Mouse (Mus musculus) E14TG2a.4 (cell line): Measurements from ENCODE around the gene Piwil1.

Experiments used
- H3K27me3 ChIP-seq: 2 replicates; pipeline ENCODE4 v1.6.1; 2014; ENCODE audit warnings: low read length, control low read depth; ENCODE audit not compliant: insufficient read depth
- H3K36me3 ChIP-seq: 2 replicates; pipeline ENCODE4 v1.6.1; 2014; ENCODE audit warnings: low read length, control low read depth; ENCODE audit not compliant: insufficient read depth
- H3K4me1 ChIP-seq: replicated peaks from 2 replicates; pipeline ENCODE4 v1.6.1; 2014; ENCODE audit warnings: low read depth, low read length, control low read depth
- H3K4me3 ChIP-seq: replicated peaks from 2 replicates; pipeline ENCODE4 v1.5.1; 2014; ENCODE audit warnings: mild to moderate bottlenecking, low read length
- H3K9me3 ChIP-seq: 2 replicates; pipeline ENCODE4 v1.6.1; 2014; ENCODE audit warnings: low read length, control low read depth
- CTCF ChIP-seq: conservative IDR thresholded peaks from 2 replicates; pipeline ENCODE4 v1.5.1; 2014; ENCODE audit warnings: low read length
- NANOG ChIP-seq: IDR thresholded peaks from 2 replicates; pipeline ENCODE4 v1.6.1; 2014; ENCODE audit warnings: borderline replicate concordance, low read length, mixed read lengths
- POU5F1 ChIP-seq: IDR thresholded peaks from 2 replicates; pipeline ENCODE4 v1.6.1; 2014; ENCODE audit warnings: low read length, borderline replicate concordance

The Piwil1 gene

DNA sequence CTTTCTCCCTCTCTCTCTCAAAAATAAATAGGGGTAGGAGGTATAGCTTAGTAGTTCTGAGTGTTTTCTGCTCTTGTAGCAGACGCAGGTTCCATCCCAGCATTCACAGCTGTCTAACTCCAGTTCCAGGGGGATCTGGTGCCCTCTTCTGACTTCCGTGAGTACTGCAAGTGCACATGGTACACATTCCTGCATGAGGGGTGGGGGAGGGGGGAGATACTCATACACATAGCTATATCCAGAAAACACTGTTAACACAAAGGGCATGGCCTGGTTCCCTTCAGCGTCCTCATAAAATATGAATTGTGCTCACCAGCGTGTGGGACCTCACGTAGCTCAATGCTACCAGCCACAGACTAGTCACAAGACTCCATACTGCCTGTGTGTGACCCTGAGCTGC is 27.0 kb downstream of the Piwil1 start:
- no peaks in the 10 kb centered on the region for H3K9me3 ChIP-seq
- H3K4me3 ChIP-seq: no peak overlapping the region
- TF ChIP-seq POU5F1: no peak
- TF ChIP-seq CTCF: peak; percentile 75
- H3K36me3 ChIP-seq: no peaks in the 10 kb centered on the region
- no peaks in the 10 kb centered on the region for H3K27me3 ChIP-seq
- peaks cover 25% of the 10 kb centered on the region for H3K4me1 ChIP-seq

DNA sequence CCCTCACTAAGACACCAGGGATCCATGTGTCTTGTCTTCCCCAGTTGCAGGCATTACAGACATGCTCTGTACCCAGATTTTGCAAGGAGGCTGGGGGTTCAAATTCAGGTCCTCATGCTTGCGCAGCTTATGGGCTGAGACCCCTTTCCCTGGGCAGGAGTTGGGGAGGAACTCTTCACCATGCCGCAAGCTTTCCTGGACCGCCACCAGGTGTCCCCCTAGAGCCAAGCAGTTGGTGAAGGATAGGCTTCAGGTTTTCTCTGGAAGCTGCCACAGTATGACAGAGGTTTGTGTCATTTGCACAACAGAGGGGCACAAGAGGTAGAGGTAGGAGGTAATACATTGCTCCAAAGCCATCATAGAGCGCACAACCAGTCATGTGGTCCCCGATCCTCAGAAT is 28.3 kb downstream of the Piwil1 start:
- Histone ChIP-seq H3K9me3 (no peaks in the 10 kb centered on the region), H3K36me3 (no peaks in the 10 kb centered on the region), H3K27me3 (peaks cover 4% of the 10 kb centered on the region), H3K4me1 (peaks cover 26% of the 10 kb centered on the region), H3K4me3 (no peak overlapping the region)
- TF ChIP-seq CTCF (peak; percentile 89), NANOG (no peak)

DNA sequence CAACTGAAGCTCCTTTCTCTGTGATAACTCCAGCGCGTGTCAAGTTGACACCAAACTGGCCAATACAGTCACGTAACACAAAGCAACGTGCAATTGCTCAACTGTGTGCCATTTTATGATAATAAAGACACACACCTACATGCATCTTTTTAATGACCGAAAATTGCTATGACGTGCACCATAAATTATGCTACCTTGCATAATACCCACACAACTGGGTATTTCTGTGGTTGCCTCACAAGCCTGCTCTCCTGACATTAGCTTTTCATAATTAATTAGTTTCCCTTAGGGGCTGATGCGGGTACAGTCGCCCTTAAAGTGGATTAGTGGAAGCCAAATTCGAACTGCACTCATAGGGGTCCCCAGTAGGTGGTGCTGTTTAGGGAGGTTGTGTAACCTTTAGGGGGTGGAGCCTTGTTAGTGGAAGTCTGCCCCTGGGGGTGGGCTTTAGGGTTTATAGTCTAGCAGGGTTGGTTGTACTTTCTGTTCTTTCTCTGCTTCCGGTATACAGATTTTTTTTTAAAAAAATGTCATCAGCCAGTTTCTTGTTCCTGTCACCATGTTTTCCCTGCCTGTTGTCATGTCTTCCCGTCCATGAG is 30.2 kb downstream of the Piwil1 start:
- Histone ChIP-seq H3K4me3 (no peak overlapping the region), H3K9me3 (no peaks in the 10 kb centered on the region), H3K27me3 (peaks cover 21% of the 10 kb centered on the region), H3K36me3 (no peaks in the 10 kb centered on the region), H3K4me1 (peaks cover 32% of the 10 kb centered on the region)
- TF ChIP-seq CTCF (peak; percentile 90), NANOG (no peak)

DNA sequence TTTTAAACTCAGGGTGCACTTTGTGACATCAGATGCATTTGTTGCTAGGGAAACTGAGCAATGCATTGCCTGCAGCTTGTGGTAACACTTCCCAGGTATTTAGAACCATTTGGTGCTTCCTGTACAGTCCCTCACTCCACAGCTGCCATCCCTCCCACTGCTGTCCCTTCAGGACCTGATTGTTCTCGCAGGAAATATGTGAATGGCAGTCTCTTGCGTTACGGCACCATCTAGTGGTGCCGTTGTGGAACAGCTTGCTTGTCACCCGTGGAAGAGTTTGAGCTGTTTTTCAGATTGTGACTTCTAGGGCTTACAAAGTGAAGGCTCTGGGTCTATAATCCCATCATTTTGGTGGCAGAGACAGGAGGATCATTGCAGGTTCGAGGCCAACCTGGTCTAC is 31.6 kb downstream of the Piwil1 start:
- Histone ChIP-seq H3K36me3 (no peaks in the 10 kb centered on the region), H3K9me3 (no peaks in the 10 kb centered on the region), H3K4me1 (peaks cover 33% of the 10 kb centered on the region), H3K4me3 (no peak overlapping the region), H3K27me3 (peaks cover 23% of the 10 kb centered on the region)
- TF ChIP-seq POU5F1: no peak
- peak; percentile 70 for TF ChIP-seq CTCF

DNA sequence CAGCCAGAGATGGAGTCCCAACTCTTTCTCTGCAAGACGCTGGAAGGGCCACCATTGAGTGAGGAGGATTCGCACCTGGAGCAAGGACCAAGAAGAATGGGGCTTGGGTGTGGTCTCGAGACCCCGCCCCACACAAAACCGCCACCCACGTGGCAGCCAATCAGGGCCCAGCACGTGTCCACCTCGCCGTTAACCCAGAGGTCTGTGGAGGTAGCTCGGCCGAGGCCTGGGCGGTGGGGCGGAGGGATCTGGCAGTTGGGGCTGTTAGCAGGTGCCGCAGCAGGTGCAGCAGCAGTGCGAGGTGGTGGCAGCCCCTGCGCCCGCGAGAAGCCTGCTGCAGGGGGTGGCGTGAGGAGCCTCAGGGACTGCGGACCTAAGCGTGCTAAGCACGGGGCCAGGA is 33.6 kb downstream of the Piwil1 start:
- TF ChIP-seq CTCF: no peak
- no peak for TF ChIP-seq POU5F1
- TF ChIP-seq NANOG: no peak
- Histone ChIP-seq H3K36me3 (no peaks in the 10 kb centered on the region), H3K9me3 (no peaks in the 10 kb centered on the region), H3K4me3 (0 out of 2 replicates have a peak overlapping the region, but pooled peaks have one; percentile 32), H3K27me3 (peaks cover 26% of the 10 kb centered on the region), H3K4me1 (peaks cover 26% of the 10 kb centered on the region)

DNA sequence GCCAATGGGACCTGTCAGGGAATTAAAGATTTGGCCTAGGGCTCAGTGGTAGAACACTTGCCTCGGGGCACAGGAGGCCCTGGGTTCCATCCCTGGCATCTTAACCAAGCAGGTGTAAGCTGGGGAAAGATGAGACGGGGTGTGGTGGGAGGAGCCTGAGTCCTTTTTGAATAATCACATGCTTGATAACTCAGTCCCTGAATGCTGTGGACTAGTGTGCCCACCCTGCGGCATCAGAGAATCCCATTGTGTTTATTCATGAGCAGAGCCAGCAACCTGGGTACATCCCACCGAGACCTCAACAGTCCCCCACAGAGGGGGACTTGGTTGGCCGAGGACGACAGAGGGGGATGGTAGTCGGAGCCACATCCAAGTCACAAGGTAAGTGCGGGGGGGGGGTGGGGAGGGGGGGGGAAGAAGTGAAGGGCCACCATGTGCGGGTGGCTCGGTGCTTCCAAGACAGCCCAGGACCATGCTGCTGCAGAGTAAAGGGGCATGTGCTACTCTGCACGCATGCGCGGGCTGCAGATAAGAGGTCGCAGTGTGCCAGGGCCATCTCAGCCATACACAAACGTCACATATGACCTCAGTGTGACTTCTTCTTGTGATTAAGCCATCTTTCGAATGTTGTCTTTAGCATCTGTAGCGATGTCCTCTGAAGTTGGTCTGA is 37.0 kb downstream of the Piwil1 start:
- TF ChIP-seq NANOG: no peak
- TF ChIP-seq POU5F1: no peak
- no peak for TF ChIP-seq CTCF
- H3K4me1 ChIP-seq: peaks cover 20% of the 10 kb centered on the region
- no peaks in the 10 kb centered on the region for H3K36me3 ChIP-seq
- H3K4me3 ChIP-seq: no peak overlapping the region
- H3K27me3 ChIP-seq: peaks cover 37% of the 10 kb centered on the region
- H3K9me3 ChIP-seq: no peaks in the 10 kb centered on the region

DNA sequence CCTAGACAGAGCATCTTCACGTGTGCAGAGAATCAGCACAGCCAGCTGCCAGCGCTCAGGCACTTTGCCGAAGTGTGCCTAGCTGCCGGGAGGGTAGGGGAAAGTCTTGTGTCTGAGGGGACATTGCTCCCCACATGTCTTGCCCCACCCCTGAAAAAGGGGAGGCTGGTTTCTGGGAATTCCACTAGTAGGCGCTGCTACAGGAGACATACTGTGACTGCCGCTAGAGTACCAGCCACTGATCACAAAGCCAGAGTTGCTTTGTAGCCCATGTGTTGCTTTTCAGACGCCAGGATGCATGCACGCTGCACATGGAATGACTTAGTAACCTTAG is 37.5 kb downstream of the Piwil1 start:
- TF ChIP-seq POU5F1 (no peak), CTCF (peak; percentile 77)
- H3K4me1 ChIP-seq: peaks cover 20% of the 10 kb centered on the region
- no peaks in the 10 kb centered on the region for H3K36me3 ChIP-seq
- H3K27me3 ChIP-seq: peaks cover 40% of the 10 kb centered on the region
- H3K9me3 ChIP-seq: no peaks in the 10 kb centered on the region
- no peak overlapping the region for H3K4me3 ChIP-seq

DNA sequence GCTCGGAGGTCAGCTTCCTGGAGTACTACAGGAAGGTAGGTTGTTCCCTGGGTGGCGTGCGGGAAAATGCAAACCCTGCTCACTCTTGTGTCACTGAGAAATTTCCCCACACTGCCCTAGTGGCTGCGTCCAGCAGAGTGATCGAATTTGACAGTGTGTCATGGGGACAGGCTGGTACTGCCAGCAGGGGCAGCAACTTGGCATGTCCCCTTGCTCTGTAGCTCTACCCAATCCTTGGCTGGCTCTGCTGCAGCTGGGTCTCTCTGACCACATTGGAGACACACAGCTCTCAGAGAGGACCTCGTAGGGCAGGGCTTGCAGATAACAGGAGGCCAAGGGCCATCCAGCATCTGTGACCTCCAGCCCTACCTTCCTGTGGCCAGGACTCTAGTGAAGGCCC is 42.0 kb downstream of the Piwil1 start:
- peaks cover 35% of the 10 kb centered on the region for H3K27me3 ChIP-seq
- H3K4me3 ChIP-seq: no peak overlapping the region
- H3K4me1 ChIP-seq: peaks cover 19% of the 10 kb centered on the region
- no peaks in the 10 kb centered on the region for H3K9me3 ChIP-seq
- TF ChIP-seq POU5F1: no peak
- TF ChIP-seq CTCF: no peak
- no peak for TF ChIP-seq NANOG
- H3K36me3 ChIP-seq: no peaks in the 10 kb centered on the region

DNA sequence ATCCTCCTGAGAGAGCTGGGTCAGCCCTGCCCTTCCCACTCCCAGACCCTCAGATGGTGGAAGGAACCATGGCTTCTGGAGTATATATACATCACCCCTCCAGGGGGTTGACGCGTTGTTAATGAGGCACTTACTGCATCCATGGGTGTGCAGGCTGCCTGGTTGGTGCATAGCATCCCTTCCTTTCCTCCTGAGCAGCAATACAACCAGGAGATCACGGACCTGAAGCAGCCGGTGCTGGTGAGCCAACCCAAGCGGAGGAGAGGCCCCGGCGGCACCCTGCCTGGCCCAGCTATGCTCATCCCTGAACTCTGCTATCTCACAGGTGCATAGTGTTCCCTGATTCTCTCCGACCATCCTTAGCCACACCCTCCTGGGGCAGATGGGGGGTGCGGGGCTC is 42.9 kb downstream of the Piwil1 start:
- Histone ChIP-seq H3K4me3 (peak overlapping the region; percentile 57), H3K9me3 (no peaks in the 10 kb centered on the region), H3K36me3 (no peaks in the 10 kb centered on the region), H3K27me3 (peaks cover 35% of the 10 kb centered on the region), H3K4me1 (peaks cover 11% of the 10 kb centered on the region)
- TF ChIP-seq POU5F1 (no peak), CTCF (no peak), NANOG (no peak)
